Mouse (Mus musculus) lung, embryonic 16.5 days (tissue): ENCODE data around the gene Igf1. TPM values are rescaled to one million over a fixed set of nuclear protein-coding genes. Genes with fewer than 3 reads are reported as not detected.

Source experiments
- ATAC-seq: fragments of 200-750 bp; cut with Nextera tagmentation; 2 replicates; pipeline ENCODE4 v1.8.0; 2017; ENCODE audit warnings: low read depth, mild to moderate bottlenecking, moderate library complexity
- H3K27ac ChIP-seq: fragments of 300-500 bp; sonication (generic); 2 replicates; pipeline ENCODE4 v1.5.1; 2014; ENCODE audit warnings: mild to moderate bottlenecking, control low read depth, low read length
- H3K27me3 ChIP-seq: fragments of 300-500 bp; sonication (generic); 2 replicates; pipeline ENCODE4 v1.6.1; 2014; ENCODE audit warnings: low read depth, low read length, mixed read lengths; ENCODE audit not compliant: control insufficient read depth, insufficient read depth
- H3K36me3 ChIP-seq: fragments of 300-500 bp; sonication (generic); 2 replicates; pipeline ENCODE4 v1.6.1; 2014; ENCODE audit warnings: low read length; ENCODE audit not compliant: control insufficient read depth, insufficient read depth
- H3K4me1 ChIP-seq: fragments of 300-500 bp; sonication (generic); replicated peaks from 2 replicates; pipeline ENCODE4 v1.6.1; 2014; ENCODE audit warnings: low read length, mixed read lengths; ENCODE audit not compliant: control insufficient read depth, insufficient read depth
- H3K4me2 ChIP-seq: fragments of 300-500 bp; sonication (generic); 2 replicates; pipeline ENCODE4 v1.6.1; 2014; ENCODE audit warnings: low read depth, low read length, control low read depth
- H3K4me3 ChIP-seq: fragments of 300-500 bp; sonication (generic); 2 replicates; pipeline ENCODE4 v1.5.1; 2014; ENCODE audit warnings: mild to moderate bottlenecking, low read length, control low read depth
- H3K9ac ChIP-seq: fragments of 300-500 bp; sonication (generic); 2 replicates; pipeline ENCODE4 v1.6.1; 2014; ENCODE audit warnings: low read length, control low read depth
- H3K9me3 ChIP-seq: fragments of 300-500 bp; sonication (generic); 2 replicates; pipeline ENCODE4 v1.6.1; 2016; ENCODE audit warnings: low read length; ENCODE audit not compliant: control insufficient read depth
- WGBS: fragments of 180-500 bp; shearing (Covaris S2); extraction: QIAGEN DNeasy Blood & Tissue Kit; methylation state at CpG from one replicate; pipeline ENCODE4 v1.1.7; 2014; 5-methylcytosine and 5-hydroxymethylcytosine counted together
- polyA plus RNA-seq: library from polyadenylated mRNA; unstranded; fragments of >200 nt; fragmentation: Nextera tagmentation; extraction: Ambion mirVana; gene quantifications from 2 replicates; pipeline ENCODE4 v1.2.1, GENCODE M21; 2015

Igf1 gene
- polyA plus RNA-seq, 1 experiment from 2014 or later = 70.1 TPM

DNA sequence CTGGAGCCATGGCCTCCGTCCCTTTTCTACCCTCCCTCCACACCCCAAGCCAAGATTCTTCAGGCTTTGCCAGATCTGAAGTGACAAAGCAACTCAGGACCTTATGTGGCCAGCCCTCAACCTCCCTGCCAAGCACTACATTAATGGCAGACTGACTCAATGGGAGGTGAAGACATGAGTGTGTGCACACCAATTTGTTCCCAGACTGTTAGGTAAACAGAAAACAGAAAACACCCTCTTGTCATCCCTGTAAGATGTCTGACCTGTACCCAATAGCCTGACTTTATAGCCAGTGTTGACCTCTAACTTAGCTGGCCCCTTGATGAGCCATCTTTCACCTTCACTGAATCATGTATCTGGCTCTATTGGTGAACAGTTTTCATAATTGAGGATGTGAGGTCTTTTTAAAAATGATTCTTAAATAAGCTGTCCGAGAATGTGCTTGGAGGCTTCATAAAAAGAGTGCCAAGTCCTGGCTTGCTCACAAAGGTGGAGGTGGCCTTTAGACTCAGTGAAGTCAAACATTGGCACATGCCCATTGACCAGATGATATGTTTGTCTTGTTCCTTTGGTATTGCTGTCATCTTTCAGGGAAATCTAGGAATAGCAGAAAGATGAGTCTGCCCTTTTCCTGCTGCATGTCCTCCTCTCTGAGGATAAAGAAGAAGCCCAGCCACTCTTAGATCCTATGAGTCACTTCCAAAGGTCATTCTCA, 27.4 kb downstream of the Igf1 start:
- no peak overlapping the region for H3K4me3 ChIP-seq
- no peak overlapping the region for H3K27ac ChIP-seq
- no peaks in the 10 kb centered on the region for H3K27me3 ChIP-seq
- no peak overlapping the region for H3K4me2 ChIP-seq
- H3K9ac ChIP-seq = no peak overlapping the region
- ATAC-seq = no peak
- no peaks in the 10 kb centered on the region for H3K9me3 ChIP-seq
- H3K4me1 ChIP-seq = peaks cover 3% of the 10 kb centered on the region; the same call in 1 of the 2 replicates
- H3K36me3 ChIP-seq = no peaks in the 10 kb centered on the region
- 86% methylated on average over 2 of the region's 2 CpGs for WGBS

DNA sequence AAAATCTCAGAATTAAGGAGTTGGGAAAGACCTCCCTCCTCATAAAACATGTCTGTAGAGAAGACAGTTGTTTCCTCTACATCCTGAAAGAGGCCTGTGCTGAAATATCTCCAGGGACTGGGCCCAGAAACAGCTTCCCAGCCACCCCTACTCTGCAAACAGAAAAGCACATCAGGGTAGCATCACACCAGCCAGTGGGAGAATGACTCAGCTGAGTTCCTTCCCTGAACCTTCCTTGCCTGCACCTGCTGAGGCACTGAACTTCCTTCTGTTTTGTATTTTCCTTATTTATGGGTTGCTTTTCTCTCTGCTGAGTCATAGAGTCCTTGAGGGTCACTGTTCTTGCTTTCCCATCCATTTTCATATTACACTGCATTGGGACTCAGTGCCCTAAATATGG, 31.8 kb downstream of the Igf1 start:
- H3K27me3 ChIP-seq = no peaks in the 10 kb centered on the region
- H3K4me3 ChIP-seq = no peak overlapping the region
- no peaks in the 10 kb centered on the region for H3K4me1 ChIP-seq
- H3K27ac ChIP-seq = no peak overlapping the region
- no peaks in the 10 kb centered on the region for H3K36me3 ChIP-seq
- H3K4me2 ChIP-seq = no peak overlapping the region
- H3K9me3 ChIP-seq = no peaks in the 10 kb centered on the region
- ATAC-seq = no peak
- no peak overlapping the region for H3K9ac ChIP-seq

DNA sequence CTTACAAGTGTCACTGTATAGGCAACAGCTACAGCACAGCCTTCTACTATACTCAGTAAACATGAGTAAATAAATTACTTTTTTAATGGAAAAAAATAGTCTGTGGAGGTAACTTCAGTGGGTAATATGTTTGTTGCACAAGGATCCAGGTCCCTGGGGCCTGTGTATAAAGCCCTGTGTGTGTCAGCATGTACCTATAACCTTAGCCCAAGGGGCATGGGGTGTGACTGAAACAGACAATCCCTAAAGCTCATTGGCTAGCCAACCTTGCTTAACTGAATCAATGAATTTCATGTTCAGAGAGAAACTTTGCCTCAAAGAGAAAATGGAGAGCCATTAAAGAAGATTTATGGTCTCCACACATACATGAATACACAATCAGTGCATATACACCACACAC, 34.2 kb downstream of the Igf1 start:
- Histone ChIP-seq H3K9me3 (no peaks in the 10 kb centered on the region), H3K4me1 (no peaks in the 10 kb centered on the region), H3K4me2 (no peak overlapping the region), H3K9ac (no peak overlapping the region), H3K27me3 (no peaks in the 10 kb centered on the region), H3K4me3 (no peak overlapping the region), H3K27ac (no peak overlapping the region), H3K36me3 (no peaks in the 10 kb centered on the region)
- no peak for ATAC-seq

DNA sequence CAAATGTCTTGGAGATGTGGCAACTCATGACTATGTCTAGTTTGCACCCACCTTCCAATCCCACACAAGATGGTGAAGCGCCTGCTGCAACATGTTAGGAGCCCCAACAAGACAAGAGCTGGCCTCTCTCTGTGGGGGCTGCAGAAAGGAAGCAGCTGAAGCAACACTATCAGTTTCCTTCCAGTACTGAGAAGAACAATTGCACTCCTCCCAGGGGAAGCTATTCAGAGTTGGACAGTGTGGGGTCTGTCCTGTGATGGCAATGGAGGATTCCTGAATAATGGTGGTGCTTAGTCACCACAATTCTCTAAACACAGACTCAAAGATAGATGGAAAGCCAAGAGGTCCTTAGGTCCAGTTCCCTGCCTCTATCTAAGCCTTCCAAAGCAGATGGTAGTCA, 35.2 kb downstream of the Igf1 start:
- Histone ChIP-seq H3K36me3 (no peaks in the 10 kb centered on the region), H3K9ac (no peak overlapping the region), H3K27ac (no peak overlapping the region), H3K9me3 (no peaks in the 10 kb centered on the region), H3K4me3 (no peak overlapping the region), H3K4me1 (no peaks in the 10 kb centered on the region), H3K27me3 (no peaks in the 10 kb centered on the region), H3K4me2 (no peak overlapping the region)
- ATAC-seq = no peak
- 92% methylated on average over 1 of the region's 1 CpGs for WGBS

DNA sequence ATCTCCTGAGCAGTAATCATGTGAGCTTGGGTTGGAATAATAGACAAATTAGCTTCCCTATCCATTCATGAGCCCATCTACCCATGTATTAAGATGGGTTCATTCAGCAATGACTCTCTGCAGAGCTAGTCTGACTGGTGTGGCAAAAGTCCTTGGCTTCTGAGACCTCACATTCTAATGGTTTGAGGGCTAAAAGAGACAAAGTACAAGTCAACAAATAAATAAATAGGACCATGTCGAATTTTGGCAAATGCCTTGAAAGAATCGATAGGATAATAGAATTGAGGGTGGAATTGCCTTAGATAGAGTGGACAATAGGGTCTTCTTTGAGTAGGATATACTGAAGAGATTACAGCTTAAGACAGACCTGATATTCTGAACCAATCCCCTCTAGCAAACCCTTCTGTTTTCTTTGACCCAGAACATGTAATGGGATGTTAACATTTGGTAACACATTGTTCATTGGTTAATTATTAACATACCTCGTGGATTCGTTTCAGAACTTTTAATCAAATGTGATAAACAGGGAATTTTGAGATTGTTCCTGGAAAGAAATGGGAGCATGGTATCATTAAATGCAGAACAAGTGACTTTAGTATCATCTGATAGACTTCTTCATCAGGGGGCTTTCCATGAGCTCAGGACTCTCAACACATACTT, 36.5 kb downstream of the Igf1 start:
- Histone ChIP-seq H3K4me3 (no peak overlapping the region), H3K27ac (no peak overlapping the region), H3K36me3 (no peaks in the 10 kb centered on the region), H3K4me2 (no peak overlapping the region), H3K9ac (no peak overlapping the region), H3K4me1 (no peaks in the 10 kb centered on the region), H3K9me3 (no peaks in the 10 kb centered on the region), H3K27me3 (no peaks in the 10 kb centered on the region)
- ATAC-seq = no peak
- 78% methylated on average over 4 of the region's 4 CpGs for WGBS

DNA sequence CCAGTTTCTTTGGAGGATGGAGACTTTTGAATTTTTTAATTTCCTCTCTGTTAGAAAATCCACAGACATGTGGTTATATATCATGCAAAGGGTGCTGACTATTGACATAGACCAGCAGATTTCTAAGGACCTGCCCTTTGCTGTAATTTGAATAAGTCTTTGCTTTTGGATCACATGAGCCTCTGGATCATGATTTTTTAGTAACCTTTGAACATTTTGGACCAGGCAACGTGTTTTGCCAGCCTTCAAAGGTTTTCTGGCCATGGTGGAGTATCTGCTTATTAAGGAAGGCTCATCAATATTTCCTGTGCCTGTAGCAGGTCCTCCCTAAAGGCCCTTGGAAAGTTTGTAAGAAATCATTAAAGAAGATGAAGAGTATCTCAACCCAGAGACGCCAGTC, 37.3 kb downstream of the Igf1 start:
- H3K4me1 ChIP-seq = no peaks in the 10 kb centered on the region
- H3K4me3 ChIP-seq = no peak overlapping the region
- no peaks in the 10 kb centered on the region for H3K36me3 ChIP-seq
- ATAC-seq = no peak
- H3K9me3 ChIP-seq = no peaks in the 10 kb centered on the region
- no peaks in the 10 kb centered on the region for H3K27me3 ChIP-seq
- no peak overlapping the region for H3K27ac ChIP-seq
- H3K9ac ChIP-seq = no peak overlapping the region
- no peak overlapping the region for H3K4me2 ChIP-seq
- 47% methylated on average over 2 of the region's 2 CpGs for WGBS

DNA sequence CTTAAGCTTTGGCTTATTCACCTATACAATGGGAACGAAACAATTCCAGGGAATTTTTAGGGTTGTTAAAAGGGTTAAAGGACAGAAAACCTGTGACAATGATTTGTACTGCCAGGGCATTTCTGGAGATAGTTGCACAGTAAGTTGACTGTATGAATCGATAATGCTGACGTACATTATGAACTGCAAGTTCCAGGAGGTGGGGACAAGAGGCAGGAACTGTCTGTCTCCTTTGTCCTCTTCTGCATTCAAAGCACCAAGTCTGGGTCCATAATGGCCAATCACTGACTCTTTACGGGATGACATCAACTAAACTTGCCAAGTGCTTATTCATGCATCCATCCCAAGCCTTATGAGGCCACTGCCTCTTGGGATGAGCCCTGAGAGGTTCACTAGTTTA, 39.3 kb downstream of the Igf1 start:
- WGBS = 89% methylated on average over 4 of the region's 4 CpGs
- no peak for ATAC-seq

DNA sequence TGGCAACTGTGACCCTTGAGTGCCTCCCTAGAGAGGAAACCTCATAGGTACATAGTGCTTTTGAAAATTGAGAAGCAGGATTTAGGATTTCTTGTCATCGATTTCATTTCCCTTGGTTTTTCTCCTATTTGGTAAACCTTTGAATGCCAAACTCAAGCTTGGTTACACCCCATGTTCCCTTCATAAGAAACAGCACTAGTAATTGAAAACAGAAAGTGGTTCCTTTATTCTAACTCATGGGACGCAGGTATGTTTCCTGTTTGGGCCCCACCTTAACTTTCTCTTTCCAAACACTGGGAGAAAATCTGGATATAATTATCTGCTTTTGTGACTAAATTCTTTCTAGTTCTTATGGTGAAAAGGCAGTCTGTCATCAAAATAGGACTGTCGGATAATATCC, 40.8 kb downstream of the Igf1 start:
- Histone ChIP-seq H3K27ac (no peak overlapping the region), H3K4me1 (0 out of 2 replicates have a peak, but pooled peaks cover 2% of the 10 kb centered on the region), H3K36me3 (no peaks in the 10 kb centered on the region), H3K4me2 (no peak overlapping the region), H3K9ac (no peak overlapping the region), H3K27me3 (peaks cover 2% of the 10 kb centered on the region; the same call in 1 of the 2 replicates), H3K4me3 (no peak overlapping the region), H3K9me3 (no peaks in the 10 kb centered on the region)
- 93% methylated on average over 3 of the region's 3 CpGs for WGBS
- no peak for ATAC-seq

More for the DNA sequence above, 39.3 kb downstream of the Igf1 start:
- no peak overlapping the region for H3K9ac ChIP-seq
- H3K36me3 ChIP-seq = no peaks in the 10 kb centered on the region
- peaks cover 2% of the 10 kb centered on the region; the same call in 1 of the 2 replicates for H3K27me3 ChIP-seq
- no peak overlapping the region for H3K27ac ChIP-seq
- H3K4me1 ChIP-seq = no peaks in the 10 kb centered on the region
- no peaks in the 10 kb centered on the region for H3K9me3 ChIP-seq
- H3K4me3 ChIP-seq = no peak overlapping the region
- H3K4me2 ChIP-seq = no peak overlapping the region

DNA sequence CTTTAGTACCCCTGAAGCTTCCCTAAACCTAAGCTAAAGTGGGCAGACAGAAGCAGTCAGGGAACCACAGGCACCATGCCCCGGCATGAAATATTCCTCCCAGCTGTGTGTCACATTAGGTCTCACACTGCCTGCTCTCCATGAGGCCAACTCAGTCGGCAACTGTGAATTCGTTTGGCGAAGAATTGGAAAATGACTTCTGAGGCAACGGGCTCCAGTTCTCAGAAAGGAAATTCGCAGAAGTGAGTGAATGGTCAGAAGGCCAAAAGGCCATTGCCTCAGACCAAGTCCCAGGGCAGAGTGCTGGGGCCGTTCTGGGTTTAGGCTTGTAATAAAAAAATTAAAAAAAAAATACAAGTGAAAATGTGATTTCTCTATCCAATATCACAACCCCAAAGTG, 43.9 kb downstream of the Igf1 start:
- no peak for ATAC-seq
- Histone ChIP-seq H3K4me3 (no peak overlapping the region), H3K27ac (no peak overlapping the region), H3K36me3 (no peaks in the 10 kb centered on the region), H3K4me1 (0 out of 2 replicates have a peak, but pooled peaks cover 6% of the 10 kb centered on the region), H3K27me3 (peaks cover 2% of the 10 kb centered on the region; the same call in 1 of the 2 replicates), H3K4me2 (no peak overlapping the region), H3K9me3 (no peaks in the 10 kb centered on the region), H3K9ac (no peak overlapping the region)
- WGBS = 69% methylated on average over 7 of the region's 7 CpGs
